Mouse (Mus musculus): ENCODE results near the gene Greb1.
"Not testable (repeated sequence)": the region's sequence is repeated elsewhere in the genome, so short reads cannot be mapped to it uniquely, and the experiment has no call there.

Greb1 gene

GRCm38 (mm10) chr12:16760246-16760645 lies 40.4 kb downstream of the Greb1 start:
- no peak for DNase-seq

GRCm38 (mm10) chr12:16754311-16754710 lies 46.4 kb downstream of the Greb1 start:
- DNase-seq: peak; percentile 77

- no peak for DNase-seq
Measured at GRCm38 (mm10) chr12:16753555-16753954, 47.1 kb downstream of the Greb1 start.

GRCm38 (mm10) chr12:16753110-16753509 lies 47.6 kb downstream of the Greb1 start:
- peak; percentile 5 for DNase-seq

GRCm38 (mm10) chr12:16752236-16752840 lies 48.3 kb downstream of the Greb1 start:
- no peak for DNase-seq

- DNase-seq: no peak
Measured at GRCm38 (mm10) chr12:16751609-16752008, 49.1 kb downstream of the Greb1 start.

GRCm38 (mm10) chr12:16740059-16740458 lies 60.6 kb downstream of the Greb1 start:
- DNase-seq: no peak

GRCm38 (mm10) chr12:16737266-16737665 lies 63.4 kb downstream of the Greb1 start:
- DNase-seq: no peak

GRCm38 (mm10) chr12:16734698-16735097 lies 66.0 kb downstream of the Greb1 start:
- DNase-seq: no peak

GRCm38 (mm10) chr12:16734009-16734408 lies 66.7 kb downstream of the Greb1 start:
- DNase-seq: no peak

GRCm38 (mm10) chr12:16731121-16731741 lies 69.5 kb downstream of the Greb1 start:
- DNase-seq: no peak

GRCm38 (mm10) chr12:16730196-16730595 lies 70.5 kb downstream of the Greb1 start:
- DNase-seq: no peak

- DNase-seq: no peak
Measured at GRCm38 (mm10) chr12:16728221-16728620, 72.5 kb downstream of the Greb1 start.

- DNase-seq: no peak
Measured at GRCm38 (mm10) chr12:16726229-16726628, 74.5 kb downstream of the Greb1 start.

GRCm38 (mm10) chr12:16723601-16724000 lies 77.1 kb downstream of the Greb1 start:
- DNase-seq: no peak

GRCm38 (mm10) chr12:16718660-16719315 lies 81.9 kb downstream of the Greb1 start:
- DNase-seq: peak; percentile 57

GRCm38 (mm10) chr12:16717653-16718052 lies 83.0 kb downstream of the Greb1 start:
- DNase-seq: no peak

GRCm38 (mm10) chr12:16714616-16715015 lies 86.1 kb downstream of the Greb1 start:
- DNase-seq: no peak

GRCm38 (mm10) chr12:16698691-16699090 lies 102.0 kb downstream of the Greb1 start:
- DNase-seq: no peak

- DNase-seq: no peak
Measured at GRCm38 (mm10) chr12:16696146-16696545, 104.5 kb downstream of the Greb1 start.

GRCm38 (mm10) chr12:16695252-16695651 lies 105.4 kb downstream of the Greb1 start:
- not testable (repeated sequence) for DNase-seq

GRCm38 (mm10) chr12:16694783-16695182 lies 105.9 kb downstream of the Greb1 start:
- no peak for DNase-seq

- no peak for DNase-seq
Measured at GRCm38 (mm10) chr12:16690631-16691030, 110.1 kb downstream of the Greb1 start.

- no peak for DNase-seq
Measured at GRCm38 (mm10) chr12:16672246-16672645, 128.4 kb downstream of the Greb1 start.

Data from right cerebral cortex, postnatal 4 days (tissue).